Mouse (Mus musculus) kidney, embryonic 14.5 days (tissue): Measurements from ENCODE around the gene Clmp. TPM values are rescaled to one million over a fixed set of nuclear protein-coding genes. Genes with fewer than 3 reads are reported as not detected.
A peak's percentile ranks its signal among the peaks of the same experiment; 100 is the strongest.
"Not testable (repeated sequence)": the region's sequence is repeated elsewhere in the genome, so short reads cannot be mapped to it uniquely, and the experiment has no call there.

ENCODE experiments used
- ATAC-seq: fragments of 200-750 bp; cut with Nextera tagmentation; 2 replicates; pipeline ENCODE4 v1.8.0; 2017; ENCODE audit warnings: moderate number of reproducible peaks, mild to moderate bottlenecking, moderate TSS enrichment, moderate library complexity; ENCODE audit not compliant: low FRiP score, low TSS enrichment
- H3K27ac ChIP-seq: fragments of 300-500 bp; sonication (generic); 2 replicates; pipeline ENCODE4 v1.5.1; 2014; ENCODE audit warnings: low read depth, mild to moderate bottlenecking, low read length, moderate library complexity, mixed read lengths
- H3K27me3 ChIP-seq: fragments of 300-500 bp; sonication (generic); 2 replicates; pipeline ENCODE4 v1.6.1; 2014; ENCODE audit warnings: mild to moderate bottlenecking, low read length; ENCODE audit not compliant: control insufficient read depth, insufficient read depth
- H3K36me3 ChIP-seq: fragments of 300-500 bp; sonication (generic); 2 replicates; pipeline ENCODE4 v1.6.1; 2014; ENCODE audit warnings: low read length, mixed read lengths; ENCODE audit not compliant: control insufficient read depth, insufficient read depth
- H3K4me1 ChIP-seq: fragments of 300-500 bp; sonication (generic); 2 replicates; pipeline ENCODE4 v1.6.1; 2014; ENCODE audit warnings: low read length, mixed read lengths; ENCODE audit not compliant: control insufficient read depth, insufficient read depth
- H3K4me2 ChIP-seq: fragments of 300-500 bp; sonication (generic); replicated peaks from 2 replicates; pipeline ENCODE4 v1.6.1; 2014; ENCODE audit warnings: low read depth, mild to moderate bottlenecking, low read length
- H3K4me3 ChIP-seq: fragments of 300-500 bp; sonication (generic); 2 replicates; pipeline ENCODE4 v1.5.1; 2014; ENCODE audit warnings: mild to moderate bottlenecking, low read length
- H3K9ac ChIP-seq: fragments of 300-500 bp; sonication (generic); 2 replicates; pipeline ENCODE4 v1.6.1; 2014; ENCODE audit warnings: low read depth, mild to moderate bottlenecking, low read length, moderate library complexity
- H3K9me3 ChIP-seq: fragments of 300-500 bp; sonication (generic); 2 replicates; pipeline ENCODE4 v1.6.1; 2016; ENCODE audit warnings: low read length; ENCODE audit not compliant: control insufficient read depth
- WGBS: fragments of 180-500 bp; shearing (Covaris S2); extraction: QIAGEN DNeasy Blood & Tissue Kit; methylation state at CpG from one replicate; pipeline ENCODE4 v1.1.7; 2014; 5-methylcytosine and 5-hydroxymethylcytosine counted together
- polyA plus RNA-seq: library from polyadenylated mRNA; unstranded; fragments of >200 nt; fragmentation: Nextera tagmentation; extraction: Ambion mirVana; gene quantifications from 2 replicates; pipeline ENCODE4 v1.2.1, GENCODE M21; 2014

Clmp gene
- polyA plus RNA-seq, 1 experiment from 2014 or later: 41.5 TPM

- Histone ChIP-seq H3K9ac (no peak overlapping the region), H3K27me3 (no peaks in the 10 kb centered on the region), H3K4me2 (no peak overlapping the region), H3K36me3 (peaks cover 6% of the 10 kb centered on the region; the same call in 1 of the 2 replicates), H3K9me3 (no peaks in the 10 kb centered on the region), H3K4me3 (no peak overlapping the region), H3K4me1 (0 out of 2 replicates have a peak, but pooled peaks cover 4% of the 10 kb centered on the region), H3K27ac (no peak overlapping the region)
- WGBS: 57% methylated on average over 13 of the region's 13 CpGs
- ATAC-seq: peak; percentile 38; the same call in 1 of the 2 replicates
Measured at GRCm38 (mm10) chr9:40772246-40772645, 86.5 kb downstream of the Clmp start.

DNA sequence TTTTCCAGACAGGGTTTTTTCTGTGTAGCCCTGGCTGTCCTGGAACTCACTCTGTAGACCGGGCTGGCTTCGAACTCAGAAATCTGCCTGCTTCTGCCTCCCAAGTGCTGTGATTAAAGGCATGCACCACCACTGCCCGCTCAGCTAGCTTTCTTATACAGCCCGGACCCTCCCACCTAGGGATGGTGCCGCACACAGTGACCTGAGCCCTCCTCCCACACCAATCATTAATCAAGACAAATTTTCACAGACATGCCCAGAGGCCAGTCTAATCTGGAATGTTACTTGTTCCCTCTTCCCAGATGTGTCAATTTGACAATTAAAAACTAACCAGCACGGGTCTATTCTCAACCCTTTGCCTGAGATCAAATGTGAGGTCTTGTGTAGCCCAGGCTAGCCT lies 87.4 kb downstream of the Clmp start:
- H3K27ac ChIP-seq, H3K9me3 ChIP-seq, H3K36me3 ChIP-seq, ATAC-seq, H3K4me2 ChIP-seq, H3K4me1 ChIP-seq, H3K27me3 ChIP-seq, H3K4me3 ChIP-seq, H3K9ac ChIP-seq: not testable (repeated sequence)
- 53% methylated on average over 6 of the region's 6 CpGs for WGBS

GRCm38 (mm10) chr9:40773869-40774268 lies 88.1 kb downstream of the Clmp start:
- no peak overlapping the region for H3K27ac ChIP-seq
- no peak overlapping the region for H3K4me3 ChIP-seq
- 85% methylated on average over 4 of the region's 4 CpGs for WGBS
- H3K36me3 ChIP-seq: peaks cover 6% of the 10 kb centered on the region; the same call in 1 of the 2 replicates
- H3K4me1 ChIP-seq: 0 out of 2 replicates have a peak, but pooled peaks cover 4% of the 10 kb centered on the region
- H3K9me3 ChIP-seq: no peaks in the 10 kb centered on the region
- ATAC-seq: no peak
- no peaks in the 10 kb centered on the region for H3K27me3 ChIP-seq
- H3K9ac ChIP-seq: no peak overlapping the region
- no peak overlapping the region for H3K4me2 ChIP-seq

GRCm38 (mm10) chr9:40776044-40776443 lies 90.3 kb downstream of the Clmp start:
- Histone ChIP-seq H3K27me3 (no peaks in the 10 kb centered on the region), H3K27ac (peak overlapping the region; percentile 1; the same call in 1 of the 2 replicates), H3K9me3 (no peaks in the 10 kb centered on the region), H3K4me3 (no peak overlapping the region), H3K9ac (no peak overlapping the region), H3K36me3 (peaks cover 6% of the 10 kb centered on the region; the same call in 1 of the 2 replicates), H3K4me2 (no peak overlapping the region), H3K4me1 (no peaks in the 10 kb centered on the region)
- ATAC-seq: no peak
- whole genome bisulfite sequencing: 45% methylated on average over 1 of the region's 1 CpGs

- peak overlapping the region; percentile 1; the same call in 1 of the 2 replicates for H3K27ac ChIP-seq
- H3K4me3 ChIP-seq: no peak overlapping the region
- H3K36me3 ChIP-seq: peaks cover 6% of the 10 kb centered on the region; the same call in 1 of the 2 replicates
- no peak overlapping the region for H3K9ac ChIP-seq
- H3K4me2 ChIP-seq: no peak overlapping the region
- 58% methylated on average over 11 of the region's 11 CpGs for WGBS
- no peaks in the 10 kb centered on the region for H3K9me3 ChIP-seq
- H3K4me1 ChIP-seq: no peaks in the 10 kb centered on the region
- H3K27me3 ChIP-seq: no peaks in the 10 kb centered on the region
- ATAC-seq: no peak
Measured at GRCm38 (mm10) chr9:40776459-40777248, 90.9 kb downstream of the Clmp start.

GRCm38 (mm10) chr9:40780111-40780510 lies 94.3 kb downstream of the Clmp start:
- peaks cover 4% of the 10 kb centered on the region; the same call in 1 of the 2 replicates for H3K36me3 ChIP-seq
- H3K9me3 ChIP-seq: no peaks in the 10 kb centered on the region
- ATAC-seq: no peak
- H3K4me1 ChIP-seq: peaks cover 4% of the 10 kb centered on the region
- H3K9ac ChIP-seq: no peak overlapping the region
- H3K4me2 ChIP-seq: no peak overlapping the region
- no peaks in the 10 kb centered on the region for H3K27me3 ChIP-seq
- 69% methylated on average over 3 of the region's 3 CpGs for WGBS
- H3K27ac ChIP-seq: no peak overlapping the region
- no peak overlapping the region for H3K4me3 ChIP-seq

DNA sequence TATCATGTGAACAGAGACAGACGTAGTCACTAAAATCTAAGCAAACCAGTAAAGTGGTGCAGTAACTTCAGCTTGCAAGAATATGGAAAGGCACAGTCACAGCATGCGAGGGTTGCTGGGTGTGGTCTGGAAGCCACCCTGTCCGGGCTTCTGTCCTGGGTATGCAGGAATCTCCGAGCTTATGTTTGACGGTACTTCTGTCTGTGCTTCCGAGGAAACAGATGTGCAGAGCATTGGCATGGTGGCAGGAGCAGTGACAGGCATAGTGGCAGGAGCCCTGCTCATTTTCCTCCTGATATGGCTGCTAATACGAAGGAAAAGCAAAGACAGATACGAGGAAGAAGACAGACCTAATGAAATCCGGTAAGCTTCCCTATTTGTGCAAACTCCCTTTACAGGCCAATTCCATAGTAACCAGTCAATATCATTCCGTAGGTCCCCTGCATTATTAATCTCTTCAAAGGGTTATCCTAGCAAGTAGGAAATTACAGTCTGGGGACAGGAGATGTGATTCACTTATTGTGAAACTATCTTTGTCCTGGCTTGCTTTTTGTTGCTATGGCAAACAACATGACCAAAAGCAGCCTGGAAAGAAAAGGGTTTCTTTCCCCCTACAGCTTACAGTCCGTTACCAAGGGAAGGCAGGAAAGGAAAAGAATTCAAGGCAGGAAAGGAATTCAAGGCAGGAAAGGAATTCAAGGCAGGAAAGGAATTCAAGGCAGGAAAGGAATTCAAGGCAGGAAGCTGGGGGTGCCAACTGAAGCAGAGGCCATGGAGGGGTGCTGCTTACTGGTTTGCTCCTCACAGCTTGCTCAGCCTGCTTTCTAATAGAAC lies 95.3 kb downstream of the Clmp start:
- WGBS: 81% methylated on average over 11 of the region's 11 CpGs
- Histone ChIP-seq H3K4me1 (peaks cover 7% of the 10 kb centered on the region), H3K4me3 (no peak overlapping the region), H3K9me3 (no peaks in the 10 kb centered on the region), H3K27ac (0 out of 2 replicates have a peak overlapping the region, but pooled peaks have one; percentile 62), H3K36me3 (peaks cover 4% of the 10 kb centered on the region; the same call in 1 of the 2 replicates), H3K27me3 (no peaks in the 10 kb centered on the region), H3K4me2 (no peak overlapping the region), H3K9ac (no peak overlapping the region)
- no peak for ATAC-seq

DNA sequence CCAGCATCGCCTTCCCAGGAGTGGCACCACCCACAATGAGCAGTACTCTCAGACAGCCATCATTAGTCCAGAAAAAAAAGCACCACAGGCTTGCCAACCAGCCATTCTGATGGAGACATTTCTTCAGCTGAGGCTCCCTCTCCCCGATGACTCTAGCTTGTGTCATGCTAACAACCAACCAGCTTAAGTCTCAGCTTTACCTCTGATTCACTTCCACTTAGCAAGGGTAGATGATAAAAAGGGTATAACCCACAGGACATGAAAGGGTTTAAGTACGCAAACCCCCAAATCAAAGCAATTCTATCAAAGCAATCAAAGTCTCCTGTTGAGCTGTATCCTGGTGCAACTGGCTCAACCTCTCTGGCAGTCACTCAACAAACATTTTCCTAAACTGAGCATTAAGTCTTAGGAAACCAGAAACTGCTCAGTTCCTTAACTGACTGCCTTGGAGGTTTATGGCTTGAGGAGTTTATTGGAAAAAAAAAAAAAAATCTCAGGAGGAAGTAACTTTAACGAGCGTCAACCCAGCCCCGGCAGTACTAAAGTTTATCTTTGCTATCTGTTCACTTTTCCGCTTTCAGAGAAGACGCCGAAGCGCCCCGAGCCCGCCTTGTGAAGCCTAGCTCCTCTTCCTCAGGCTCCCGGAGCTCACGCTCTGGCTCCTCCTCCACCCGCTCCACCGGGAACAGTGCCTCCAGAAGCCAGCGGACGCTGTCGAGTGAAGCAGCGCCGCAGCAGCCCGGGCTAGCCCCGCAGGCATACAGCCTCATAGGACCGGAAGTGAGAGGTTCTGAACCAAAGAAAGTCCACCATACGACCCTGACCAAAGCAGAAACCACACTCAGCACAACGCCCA lies 96.2 kb downstream of the Clmp start:
- no peak overlapping the region for H3K4me3 ChIP-seq
- no peaks in the 10 kb centered on the region for H3K27me3 ChIP-seq
- H3K4me2 ChIP-seq: peak overlapping the region; percentile 35
- peak overlapping the region; percentile 26; the same call in 1 of the 2 replicates for H3K27ac ChIP-seq
- ATAC-seq: peak; percentile 51; the same call in 1 of the 2 replicates
- H3K9me3 ChIP-seq: no peaks in the 10 kb centered on the region
- H3K9ac ChIP-seq: no peak overlapping the region
- 24% methylated on average over 26 of the region's 26 CpGs for WGBS
- H3K4me1 ChIP-seq: peaks cover 7% of the 10 kb centered on the region
- H3K36me3 ChIP-seq: peaks cover 4% of the 10 kb centered on the region; the same call in 1 of the 2 replicates
